Mouse (Mus musculus): Measurements from ENCODE around the gene Smarcd1.
"Not testable (repeated sequence)": the region's sequence is repeated elsewhere in the genome, so short reads cannot be mapped to it uniquely, and the experiment has no call there.

The Smarcd1 gene

GRCm38 (mm10) chr15:99682880-99683279 is 19.0 kb upstream of the Smarcd1 start:
- CTCF ChIA-PET: interaction anchor here (1.2 kb wide), 1 partner anchor 9 kb away, joined by 3 read pairs; no protein-coding TSS in a partner anchor

GRCm38 (mm10) chr15:99684156-99684555 is 17.8 kb upstream of the Smarcd1 start:
- CTCF ChIA-PET: no interaction called here

GRCm38 (mm10) chr15:99688712-99689111 is 13.2 kb upstream of the Smarcd1 start:
- CTCF ChIA-PET: interaction anchor here (0.6 kb wide), 2 partner anchors 12 to 968 kb away, joined by 3 read pairs; no protein-coding TSS in a partner anchor

- CTCF ChIA-PET: interaction anchor here (0.6 kb wide), 2 partner anchors 215 to 371 kb away, joined by 5 to 15 read pairs; no protein-coding TSS in a partner anchor
Observed at GRCm38 (mm10) chr15:99690924-99691323, 11.0 kb upstream of the Smarcd1 start.

GRCm38 (mm10) chr15:99691976-99692375 is 10.0 kb upstream of the Smarcd1 start:
- CTCF ChIA-PET: interaction anchor here (0.6 to 0.8 kb wide), 4 partner anchors 8 to 186 kb away, joined by 3 to 13 read pairs (median 3); no protein-coding TSS in a partner anchor

- CTCF ChIA-PET: no interaction called here
Observed at GRCm38 (mm10) chr15:99697309-99697708, 4.6 kb upstream of the Smarcd1 start.

GRCm38 (mm10) chr15:99698533-99699085 is 3.3 kb upstream of the Smarcd1 start:
- CTCF ChIA-PET: no interaction called here

- CTCF ChIA-PET: interaction anchor here (0.6 kb wide), 2 partner anchors 8 to 251 kb away, joined by 3 read pairs; no protein-coding TSS in a partner anchor
Observed at GRCm38 (mm10) chr15:99699715-99700114, 2.2 kb upstream of the Smarcd1 start.

- CTCF ChIA-PET: interaction anchor here (0.6 kb wide), 1 partner anchor 9 kb away, joined by 3 read pairs; no protein-coding TSS in a partner anchor
Observed at GRCm38 (mm10) chr15:99700219-99701106, 1.5 kb upstream of the Smarcd1 start.

- CTCF ChIA-PET: not testable (repeated sequence)
Observed at GRCm38 (mm10) chr15:99701640-99701998, 310 bp upstream of the Smarcd1 start.

- CTCF ChIA-PET: no interaction called here
Observed at GRCm38 (mm10) chr15:99703104-99703503, 1.2 kb downstream of the Smarcd1 start.

- CTCF ChIA-PET: no interaction called here
Observed at GRCm38 (mm10) chr15:99703676-99704040, 1.7 kb downstream of the Smarcd1 start.

- CTCF ChIA-PET: interaction anchor here (0.5 kb wide), 1 partner anchor 98 kb away, joined by 3 read pairs; no protein-coding TSS in a partner anchor
Observed at GRCm38 (mm10) chr15:99704041-99704681, 2.2 kb downstream of the Smarcd1 start.

GRCm38 (mm10) chr15:99704881-99705280 is 3.0 kb downstream of the Smarcd1 start:
- CTCF ChIA-PET: interaction anchor here (0.7 kb wide), 2 partner anchors 717 to 1316 kb away, joined by 6 to 7 read pairs; no protein-coding TSS in a partner anchor

GRCm38 (mm10) chr15:99705440-99706048 is 3.6 kb downstream of the Smarcd1 start, which contains the start of gene Gm17349:
Gene Gm17349, minus strand, starts transcription at chr15:99705490.
- CTCF ChIA-PET: interaction anchor here (0.6 to 1.2 kb wide), 4 partner anchors 9 to 1317 kb away, joined by 3 to 7 read pairs (median 6); partner anchors contain the start of gene Gpd1

GRCm38 (mm10) chr15:99708176-99708575 is 6.2 kb downstream of the Smarcd1 start:
- CTCF ChIA-PET: no interaction called here

- CTCF ChIA-PET: interaction anchor here (0.6 kb wide), 1 partner anchor 698 kb away, joined by 26 read pairs; no protein-coding TSS in a partner anchor
Observed at GRCm38 (mm10) chr15:99710221-99711190, 8.6 kb downstream of the Smarcd1 start.

- CTCF ChIA-PET: no interaction called here
Observed at GRCm38 (mm10) chr15:99711491-99711890, 9.6 kb downstream of the Smarcd1 start.

GRCm38 (mm10) chr15:99712666-99713559 is 11.0 kb downstream of the Smarcd1 start:
- CTCF ChIA-PET: no interaction called here

All from spleen, embryonic (tissue).